Mouse (Mus musculus) olfactory bulb, adult 2 months (tissue): Measurements from ENCODE around the gene Tfap2c.

Experiments
- CTCF ChIP-seq: fragments of 200-500 bp; IDR thresholded peaks from 2 replicates; pipeline ENCODE4 v1.5.1; 2012; ENCODE audit warnings: low read depth, mild to moderate bottlenecking, low read length, moderate library complexity; ENCODE audit not compliant: insufficient read depth
- POLR2A ChIP-seq: fragments of 200-500 bp; IDR thresholded peaks from 2 replicates; pipeline ENCODE4 v1.6.1; 2012; ENCODE audit warnings: mild to moderate bottlenecking, low read depth, low read length, moderate library complexity; ENCODE audit not compliant: insufficient read depth

DNA sequence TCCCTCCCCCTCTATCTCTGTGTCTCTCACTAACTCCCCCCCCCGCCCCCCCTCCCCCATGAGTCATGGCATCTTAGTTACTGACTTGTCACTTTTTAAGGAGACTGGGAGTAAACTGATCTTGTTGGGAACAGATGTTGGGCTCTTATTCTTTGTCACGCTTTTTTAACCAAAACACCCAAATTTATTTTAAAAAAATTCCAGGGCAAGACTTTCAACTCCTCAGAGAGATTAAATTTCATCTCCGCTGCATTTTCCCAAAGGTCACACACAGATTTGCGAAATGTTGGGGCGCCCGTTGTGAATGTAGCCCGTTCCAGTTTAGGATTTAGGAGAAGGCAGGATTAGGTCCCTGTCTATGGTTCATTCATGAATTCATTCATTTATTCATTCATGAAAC is 47.7 kb downstream of the Tfap2c start:
- TF ChIP-seq CTCF = no peak
- TF ChIP-seq POLR2A = no peak
